Mouse (Mus musculus) thymus, adult 2 months (tissue): ENCODE measurements around the gene Zfp575. TPM values are rescaled to one million over a fixed set of nuclear protein-coding genes. Genes with fewer than 3 reads are reported as not detected.
A peak's percentile ranks its signal among the peaks of the same experiment; 100 is the strongest.

Experiments used
- DNase-seq: peaks from one replicate; pipeline ENCODE4 v3.0.0; 2021
- H3K27ac ChIP-seq: fragments of 200-500 bp; 2 replicates; pipeline ENCODE4 v1.5.1; 2012; ENCODE audit warnings: low read length, control low read depth; ENCODE audit not compliant: control insufficient read depth, insufficient read depth
- H3K27me3 ChIP-seq: fragments of 200-500 bp; 2 replicates; pipeline ENCODE4 v1.6.1; 2012; ENCODE audit warnings: mild to moderate bottlenecking, low read length, moderate library complexity, mixed read lengths; ENCODE audit not compliant: control insufficient read depth, insufficient read depth
- H3K36me3 ChIP-seq: fragments of 200-500 bp; 2 replicates; pipeline ENCODE4 v1.6.1; 2012; ENCODE audit warnings: mild to moderate bottlenecking, low read length, moderate library complexity; ENCODE audit not compliant: control insufficient read depth, insufficient read depth
- H3K4me1 ChIP-seq: fragments of 200-500 bp; replicated peaks from 2 replicates; pipeline ENCODE4 v1.6.1; 2012; ENCODE audit warnings: low read length; ENCODE audit not compliant: control insufficient read depth, insufficient read depth
- H3K4me3 ChIP-seq: fragments of 200-500 bp; 2 replicates; pipeline ENCODE4 v1.5.1; 2012; ENCODE audit warnings: mild to moderate bottlenecking, low read length, control low read depth, moderate library complexity; ENCODE audit not compliant: control insufficient read depth, insufficient read depth
- CTCF ChIP-seq: fragments of 200-500 bp; IDR thresholded peaks from 2 replicates; pipeline ENCODE4 v1.5.1; 2012; ENCODE audit warnings: mild to moderate bottlenecking, control low read depth, low read length, moderate library complexity, borderline replicate concordance; ENCODE audit not compliant: control insufficient read depth, poor library complexity, insufficient read depth; ENCODE audit errors: extremely low read depth
- POLR2A ChIP-seq: fragments of 200-500 bp; IDR thresholded peaks from 2 replicates; pipeline ENCODE4 v1.6.1; 2012; ENCODE audit warnings: mild to moderate bottlenecking, low read length, control low read depth, moderate library complexity; ENCODE audit not compliant: control insufficient read depth, poor library complexity, insufficient read depth; ENCODE audit errors: extremely low read depth
- WGBS: fragments of 180-500 bp; shearing (Covaris S2); methylation state at CpG from one replicate; pipeline ENCODE4 v1.1.7; 2018; 5-methylcytosine and 5-hydroxymethylcytosine counted together
- polyA plus RNA-seq: library from polyadenylated mRNA; depleted of rRNA; stranded (reverse); fragments of >200 nt; gene quantifications from 2 replicates; pipeline ENCODE4 v1.2.3, GENCODE M21; 2012

Zfp575 gene
- polyA plus RNA-seq, 1 experiment: 0.24 TPM

DNA sequence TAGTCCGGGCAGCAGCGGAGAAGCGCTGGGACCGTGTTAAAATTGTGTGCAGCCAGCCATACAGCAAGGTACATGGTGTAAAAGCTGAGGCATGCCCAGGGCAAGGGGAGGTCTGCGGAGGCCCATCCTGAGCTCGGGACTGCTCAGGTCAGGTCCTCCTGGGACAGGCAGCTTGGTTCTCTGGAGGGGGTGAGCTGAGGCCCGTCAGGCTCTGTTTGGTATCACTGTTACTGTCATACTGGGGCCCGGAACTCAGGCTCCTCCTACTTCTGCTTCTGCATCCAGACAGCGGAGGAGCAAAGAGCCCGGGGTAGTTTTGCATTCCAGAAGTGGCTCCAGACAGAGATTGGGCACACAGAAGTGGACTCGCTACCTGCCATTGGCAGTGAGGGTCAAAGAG lies 21.8 kb downstream of the Zfp575 start:
- DNase-seq: no peak
- 0 out of 2 replicates have a peak, but pooled peaks cover 12% of the 10 kb centered on the region for H3K36me3 ChIP-seq
- 94% methylated on average over 11 of the region's 11 CpGs for WGBS

DNA sequence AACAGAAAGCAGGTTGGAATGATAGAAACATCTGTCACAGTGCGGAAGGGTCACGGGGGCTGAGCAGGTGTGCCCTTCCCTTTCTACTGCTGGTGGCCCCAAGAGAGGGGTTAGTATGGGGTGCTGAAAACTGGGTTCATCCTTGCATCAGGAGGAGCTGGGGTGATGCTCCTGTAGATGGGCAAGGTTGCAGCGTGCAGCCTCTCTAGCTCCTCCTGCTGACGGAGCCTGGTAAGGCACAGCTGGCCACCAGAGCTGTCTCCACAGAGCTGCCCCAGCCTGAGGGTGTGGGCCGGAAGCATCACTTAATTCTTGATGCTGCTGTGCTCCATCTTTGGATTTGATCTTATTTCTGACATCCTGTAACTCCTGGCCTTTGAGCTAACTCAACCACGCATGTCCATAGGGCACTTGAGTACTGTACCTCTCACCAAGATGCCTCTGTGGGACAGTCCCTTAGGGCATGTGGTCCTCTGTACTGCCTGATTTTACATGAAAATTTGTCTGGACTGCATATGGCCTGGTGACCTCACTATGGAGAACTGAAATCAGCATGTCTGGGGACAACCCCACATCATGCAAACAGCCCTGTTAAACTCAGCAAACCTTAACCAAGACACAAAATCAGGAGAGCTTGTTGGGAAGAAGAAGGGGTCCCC lies 22.7 kb downstream of the Zfp575 start:
- TF ChIP-seq CTCF: peak; percentile 90
- no peak for TF ChIP-seq POLR2A
- Histone ChIP-seq H3K36me3 (0 out of 2 replicates have a peak, but pooled peaks cover 12% of the 10 kb centered on the region), H3K27me3 (no peaks in the 10 kb centered on the region), H3K4me3 (no peak overlapping the region), H3K27ac (no peak overlapping the region), H3K4me1 (no peaks in the 10 kb centered on the region)
- DNase-seq: peak; percentile 80
- WGBS: 69% methylated on average over 6 of the region's 6 CpGs

More for the DNA sequence above, 21.8 kb downstream of the Zfp575 start:
- no peaks in the 10 kb centered on the region for H3K4me1 ChIP-seq
- no peak overlapping the region for H3K27ac ChIP-seq
- TF ChIP-seq CTCF: no peak
- no peak for TF ChIP-seq POLR2A
- H3K27me3 ChIP-seq: no peaks in the 10 kb centered on the region
- H3K4me3 ChIP-seq: no peak overlapping the region

DNA sequence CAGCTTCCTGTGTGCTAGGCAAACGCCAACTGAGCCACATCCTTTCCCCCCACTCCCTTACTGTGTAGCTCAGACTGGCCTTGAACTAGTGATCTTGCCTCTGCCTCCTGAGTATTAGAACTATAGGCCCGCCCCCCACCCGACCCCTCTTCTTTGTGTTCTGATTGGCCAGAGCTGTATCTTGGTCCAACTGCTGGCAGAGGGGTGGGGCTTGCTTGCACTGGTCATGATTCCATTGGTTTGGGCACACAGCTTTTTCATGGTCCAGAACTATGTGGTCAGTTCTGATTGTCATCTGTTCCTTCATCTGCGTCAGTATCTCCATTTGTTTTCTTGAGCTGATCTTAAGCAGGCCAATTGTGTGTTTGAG lies 23.6 kb downstream of the Zfp575 start:
- no peaks in the 10 kb centered on the region for H3K4me1 ChIP-seq
- 0 out of 2 replicates have a peak, but pooled peaks cover 12% of the 10 kb centered on the region for H3K36me3 ChIP-seq
- WGBS: 93% methylated on average over 4 of the region's 4 CpGs
- no peak for TF ChIP-seq CTCF
- no peak for TF ChIP-seq POLR2A
- H3K4me3 ChIP-seq: no peak overlapping the region
- H3K27ac ChIP-seq: no peak overlapping the region
- DNase-seq: no peak
- H3K27me3 ChIP-seq: no peaks in the 10 kb centered on the region

DNA sequence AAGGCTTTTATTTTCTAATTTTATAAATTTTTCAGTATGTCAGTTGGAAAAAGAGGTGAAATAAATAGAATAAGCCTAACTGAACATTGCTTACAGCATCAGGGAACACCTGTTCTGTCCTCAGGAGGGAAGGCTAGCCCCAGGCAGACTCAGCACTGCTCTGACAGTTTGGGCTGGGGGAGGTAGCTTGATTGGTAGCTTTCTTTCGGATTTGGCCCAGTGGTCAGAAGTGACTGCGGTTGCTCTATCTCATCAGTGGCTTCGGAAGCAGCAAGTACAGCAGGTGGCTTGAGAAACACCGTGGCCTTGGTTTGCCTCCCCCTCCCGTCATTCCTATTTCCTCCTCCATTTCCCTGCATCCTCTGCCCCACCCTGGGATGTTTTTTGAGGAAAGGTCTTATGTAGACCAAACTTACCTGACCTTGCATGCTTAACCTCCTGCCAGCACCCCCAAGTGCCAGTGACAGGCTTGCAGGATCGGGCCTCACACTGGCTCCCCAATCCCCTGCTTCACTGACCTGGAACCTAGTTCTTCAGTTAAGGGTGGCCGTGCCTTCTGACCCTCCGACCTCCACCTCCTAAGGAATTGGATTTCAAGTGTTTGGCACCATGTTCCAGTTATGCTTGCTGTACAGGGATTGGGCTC lies 24.1 kb downstream of the Zfp575 start:
- H3K4me3 ChIP-seq: no peak overlapping the region
- WGBS: 96% methylated on average over 8 of the region's 8 CpGs
- H3K36me3 ChIP-seq: 0 out of 2 replicates have a peak, but pooled peaks cover 12% of the 10 kb centered on the region
- no peak for DNase-seq
- no peaks in the 10 kb centered on the region for H3K27me3 ChIP-seq
- TF ChIP-seq CTCF (no peak), POLR2A (no peak)
- no peak overlapping the region for H3K27ac ChIP-seq
- H3K4me1 ChIP-seq: no peaks in the 10 kb centered on the region

DNA sequence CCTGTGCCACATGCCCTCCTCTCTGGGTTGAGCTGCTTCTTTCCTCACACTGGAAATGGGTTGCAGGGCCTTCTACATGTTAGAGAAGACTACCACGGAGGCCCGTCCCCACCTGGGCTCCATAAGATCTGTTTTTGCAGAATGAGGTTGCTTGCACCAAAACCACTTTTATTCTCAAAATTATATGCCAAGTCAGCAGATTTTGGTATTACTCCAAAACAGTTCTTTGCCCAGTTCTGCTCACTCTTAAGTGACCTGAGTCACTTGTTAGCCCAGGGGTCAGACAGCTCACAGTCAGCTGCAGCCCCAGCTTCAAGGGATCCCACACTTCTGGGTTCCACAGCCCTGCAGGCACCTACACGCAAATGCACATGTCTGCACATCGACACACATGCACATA lies 26.0 kb downstream of the Zfp575 start:
- no peak overlapping the region for H3K27ac ChIP-seq
- no peaks in the 10 kb centered on the region for H3K27me3 ChIP-seq
- TF ChIP-seq CTCF (no peak), POLR2A (no peak)
- no peaks in the 10 kb centered on the region for H3K36me3 ChIP-seq
- no peaks in the 10 kb centered on the region for H3K4me1 ChIP-seq
- WGBS: 94% methylated on average over 4 of the region's 4 CpGs
- DNase-seq: no peak
- no peak overlapping the region for H3K4me3 ChIP-seq

DNA sequence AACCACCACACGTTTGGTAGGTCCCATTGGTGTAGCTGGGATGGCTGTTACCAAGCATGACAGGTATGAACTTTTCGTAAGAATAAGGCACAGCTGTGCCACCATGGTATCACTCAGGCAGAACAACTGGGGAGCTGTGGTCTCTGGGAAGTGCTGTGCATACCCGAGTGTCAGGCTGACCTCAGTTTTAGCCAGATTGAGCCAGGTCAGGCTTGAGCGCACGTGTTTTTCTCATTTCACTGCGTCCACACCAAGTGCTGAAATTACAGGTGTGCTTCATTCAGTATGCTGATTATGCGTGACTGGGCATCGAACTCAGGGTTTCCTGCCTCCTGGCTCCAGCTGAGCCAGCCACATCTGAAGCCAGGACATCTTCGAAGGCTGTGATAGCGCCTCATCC lies 31.7 kb downstream of the Zfp575 start:
- H3K4me3 ChIP-seq: no peak overlapping the region
- H3K27me3 ChIP-seq: no peaks in the 10 kb centered on the region
- no peaks in the 10 kb centered on the region; the same call in 1 of the 2 replicates for H3K4me1 ChIP-seq
- H3K36me3 ChIP-seq: no peaks in the 10 kb centered on the region
- DNase-seq: no peak
- TF ChIP-seq POLR2A: no peak
- TF ChIP-seq CTCF: no peak
- H3K27ac ChIP-seq: no peak overlapping the region
- 94% methylated on average over 10 of the region's 10 CpGs for whole genome bisulfite sequencing
